Mouse (Mus musculus) CH12.LX (cell line): ENCODE measurements around the gene Dusp19. TPM values are rescaled to one million over a fixed set of nuclear protein-coding genes. Genes with fewer than 3 reads are reported as not detected.

Experiments used
- DNase-seq: peaks from one replicate; pipeline ENCODE4 v3.0.0-alpha.2; 2013; ENCODE audit errors: extremely low read depth
- H3K27ac ChIP-seq: 2 replicates; pipeline ENCODE4 v1.5.1; 2012; ENCODE audit warnings: low read depth, mild to moderate bottlenecking, control low read depth, moderate library complexity; ENCODE audit not compliant: insufficient read depth
- H3K27me3 ChIP-seq: replicated peaks from 2 replicates; pipeline ENCODE3; 2012; ENCODE audit warnings: inconsistent platforms
- H3K36me3 ChIP-seq, 2 experiments: replicated peaks in 1 of 2; 2 replicates each; pipeline versions ENCODE3 to v1.6.1; 2012; ENCODE audit warnings: inconsistent platforms in 1 of 2, low read length in 1 of 2, mild to moderate bottlenecking in 1 of 2, mixed read lengths in 1 of 2, moderate library complexity in 1 of 2; ENCODE audit not compliant: control insufficient read depth in 1 of 2, insufficient read depth in 1 of 2
- H3K4me1 ChIP-seq, 2 experiments: 2 replicates each; pipeline ENCODE4 v1.6.1; 2012; ENCODE audit warnings: inconsistent platforms in 1 of 2, moderate library complexity in 1 of 2; ENCODE audit not compliant: insufficient read depth in 2 of 2, control insufficient read depth in 1 of 2
- H3K4me2 ChIP-seq: 2 replicates; pipeline ENCODE4 v1.6.1; 2012; ENCODE audit warnings: low read depth, mild to moderate bottlenecking, control low read depth; ENCODE audit not compliant: poor library complexity, insufficient read depth, severe bottlenecking
- H3K4me3 ChIP-seq, 3 experiments: fragments of 150-350 bp in 1 of 3; sonication (generic) in 1 of 3; replicated peaks in 1 of 3; 2 replicates each; pipeline versions ENCODE3 to v1.5.1; 2011 to 2012; ENCODE audit warnings: low read depth in 2 of 3, low read length in 2 of 3, mild to moderate bottlenecking in 2 of 3, moderate library complexity in 2 of 3, control low read depth in 1 of 3, improper control_type of control experiment in 1 of 3, inconsistent platforms in 1 of 3, mixed read lengths in 1 of 3; ENCODE audit not compliant: poor library complexity in 1 of 3
- H3K79me2 ChIP-seq: replicated peaks from 2 replicates; pipeline ENCODE4 v1.6.1; 2012; ENCODE audit warnings: mild to moderate bottlenecking, moderate library complexity; ENCODE audit not compliant: control insufficient read depth, poor library complexity, insufficient read depth, severe bottlenecking; ENCODE audit errors: extremely low read depth
- H3K9ac ChIP-seq: 2 replicates; pipeline ENCODE4 v1.6.1; 2012; ENCODE audit warnings: low read depth, mild to moderate bottlenecking, control low read depth, moderate library complexity; ENCODE audit not compliant: insufficient read depth
- H3K9me3 ChIP-seq: replicated peaks from 2 replicates; pipeline ENCODE3; 2012; ENCODE audit warnings: low read length, inconsistent platforms, mixed read lengths
- BHLHE40 ChIP-seq: IDR thresholded peaks from 2 replicates; pipeline ENCODE4 v1.6.1; 2011; ENCODE audit warnings: mild to moderate bottlenecking, low read depth, low read length, improper control_type of control experiment
- CTCF ChIP-seq, 2 experiments: IDR thresholded peaks in 1 of 2; conservative IDR thresholded peaks in 1 of 2; 2 replicates each; pipeline ENCODE4 v1.5.1; 2011 to 2012; ENCODE audit warnings: low read depth in 2 of 2, low read length in 2 of 2, improper control_type of control experiment in 1 of 2, inconsistent platforms in 1 of 2, mild to moderate bottlenecking in 1 of 2, moderate library complexity in 1 of 2
- E2F4 ChIP-seq: IDR thresholded peaks from 2 replicates; pipeline ENCODE4 v1.6.1; 2011; ENCODE audit warnings: low read depth, low read length, improper control_type of control experiment; ENCODE audit not compliant: insufficient replicate concordance
- ELF1 ChIP-seq: IDR thresholded peaks from 2 replicates; pipeline ENCODE4 v1.6.1; 2014; ENCODE audit warnings: low read depth, mild to moderate bottlenecking, inconsistent platforms, low read length, improper control_type of control experiment
- GABPA ChIP-seq: IDR thresholded peaks from 2 replicates; pipeline ENCODE4 v1.6.1; 2012; ENCODE audit warnings: low read depth, low read length, improper control_type of control experiment, inconsistent platforms; ENCODE audit not compliant: insufficient replicate concordance
- HCFC1 ChIP-seq: IDR thresholded peaks from 2 replicates; pipeline ENCODE4 v1.6.1; 2012; ENCODE audit warnings: low read depth, mild to moderate bottlenecking, inconsistent platforms, low read length, improper control_type of control experiment
- IRF4 ChIP-seq: IDR thresholded peaks from 2 replicates; pipeline ENCODE4 v1.6.1; 2014; ENCODE audit warnings: low read depth, mild to moderate bottlenecking, inconsistent platforms, low read length, improper control_type of control experiment
- JUN ChIP-seq: IDR thresholded peaks from 2 replicates; pipeline ENCODE4 v1.6.1; 2011; ENCODE audit warnings: low read depth, mild to moderate bottlenecking, low read length, improper control_type of control experiment, moderate library complexity; ENCODE audit not compliant: insufficient read depth
- JUND ChIP-seq: conservative IDR thresholded peaks from 2 replicates; pipeline ENCODE4 v1.6.1; 2011; ENCODE audit warnings: low read depth, low read length, improper control_type of control experiment
- KAT2A ChIP-seq: IDR thresholded peaks from 2 replicates; pipeline ENCODE4 v1.6.1; 2012; ENCODE audit warnings: low read length, improper control_type of control experiment, inconsistent platforms; ENCODE audit not compliant: insufficient replicate concordance
- MAX ChIP-seq: IDR thresholded peaks from 2 replicates; pipeline ENCODE4 v1.6.1; 2011; ENCODE audit warnings: low read length, improper control_type of control experiment
- MAZ ChIP-seq: IDR thresholded peaks from 2 replicates; pipeline ENCODE4 v1.6.1; 2012; ENCODE audit warnings: low read depth, mild to moderate bottlenecking, inconsistent platforms, low read length, improper control_type of control experiment, moderate library complexity
- MEF2A ChIP-seq: IDR thresholded peaks from 2 replicates; pipeline ENCODE4 v1.6.1; 2014; ENCODE audit warnings: low read depth, mild to moderate bottlenecking, inconsistent platforms, low read length, improper control_type of control experiment, borderline replicate concordance
- MXI1 ChIP-seq: IDR thresholded peaks from 2 replicates; pipeline ENCODE4 v1.6.1; 2011; ENCODE audit warnings: mild to moderate bottlenecking, low read depth, low read length, improper control_type of control experiment
- MYC ChIP-seq: IDR thresholded peaks from 2 replicates; pipeline ENCODE4 v1.6.1; 2011; ENCODE audit warnings: low read depth, mild to moderate bottlenecking, improper control_type of control experiment, low read length
- NELFE ChIP-seq: IDR thresholded peaks from 2 replicates; pipeline ENCODE4 v1.6.1; 2011; ENCODE audit warnings: low read depth, low read length, improper control_type of control experiment
- NRF1 ChIP-seq: IDR thresholded peaks from 2 replicates; pipeline ENCODE4 v1.6.1; 2014; ENCODE audit warnings: low read depth, mild to moderate bottlenecking, inconsistent platforms, low read length, improper control_type of control experiment, moderate library complexity
- POLR2A ChIP-seq: IDR thresholded peaks from 2 replicates; pipeline ENCODE4 v1.6.1; 2011; ENCODE audit warnings: low read depth, mild to moderate bottlenecking, improper control_type of control experiment, low read length
- POLR2AphosphoS2 ChIP-seq: IDR thresholded peaks from 2 replicates; pipeline ENCODE4 v1.6.1; 2011; ENCODE audit warnings: low read depth, low read length, improper control_type of control experiment
- RCOR1 ChIP-seq: conservative IDR thresholded peaks from 2 replicates; pipeline ENCODE4 v1.6.1; 2012; ENCODE audit warnings: low read depth, mild to moderate bottlenecking, inconsistent platforms, low read length, improper control_type of control experiment
- SIN3A ChIP-seq: IDR thresholded peaks from 2 replicates; pipeline ENCODE4 v1.6.1; 2012; ENCODE audit warnings: low read length, improper control_type of control experiment, inconsistent platforms
- TBP ChIP-seq: conservative IDR thresholded peaks from 2 replicates; pipeline ENCODE4 v1.6.1; 2011; ENCODE audit warnings: low read depth, low read length, improper control_type of control experiment
- TCF12 ChIP-seq: IDR thresholded peaks from 2 replicates; pipeline ENCODE4 v1.6.1; 2014; ENCODE audit warnings: low read depth, mild to moderate bottlenecking, inconsistent platforms, low read length, improper control_type of control experiment
- UBTF ChIP-seq: IDR thresholded peaks from 2 replicates; pipeline ENCODE4 v1.6.1; 2012; ENCODE audit warnings: low read depth, mild to moderate bottlenecking, inconsistent platforms, low read length, improper control_type of control experiment, moderate library complexity
- USF2 ChIP-seq: conservative IDR thresholded peaks from 2 replicates; pipeline ENCODE4 v1.6.1; 2011; ENCODE audit warnings: low read depth, low read length, improper control_type of control experiment
- ZMIZ1 ChIP-seq: IDR thresholded peaks from 2 replicates; pipeline ENCODE4 v1.6.1; 2012; ENCODE audit warnings: low read depth, mild to moderate bottlenecking, inconsistent platforms, low read length, improper control_type of control experiment
- dilution Hi-C: fragments of 300-500 bp; cut with MboI; formaldehyde crosslinking; loops from 2 replicates; pipeline ENCODE4 v1.14.3; 2020; ENCODE audit warnings: low sequenced_read_pairs; ENCODE audit not compliant: extremely low pct_unique_long_range_greater_than_20kb, extremely low pct_ligation_motif_present
- in situ Hi-C: fragments of 300-500 bp; cut with MboI; formaldehyde crosslinking; loops from 3 replicates; pipeline ENCODE4 v1.14.3; 2019; ENCODE audit warnings: low sequenced_read_pairs, low pct_ligation_motif_present, low pct_unique_long_range_greater_than_20kb, mixed read lengths
- polyA plus RNA-seq: library from polyadenylated mRNA; unstranded; fragments of >175 nt; gene quantifications from 2 replicates; pipeline ENCODE4 v1.2.1, GENCODE M21; 2012; ENCODE audit warnings: low read depth; ENCODE audit not compliant: insufficient read length
- total RNA-seq, 2 experiments: library from RNA; depleted of rRNA; stranded (reverse); fragments of 300-350 nt in 1 of 2; fragments of >200 nt in 1 of 2; gene quantifications; 2 replicates each; pipeline ENCODE4 v1.2.3; 2012 to 2014

Dusp19 gene
- total and polyA plus RNA-seq, 3 experiments, result 19.0 to 27.3 (median 23.1) TPM

DNA sequence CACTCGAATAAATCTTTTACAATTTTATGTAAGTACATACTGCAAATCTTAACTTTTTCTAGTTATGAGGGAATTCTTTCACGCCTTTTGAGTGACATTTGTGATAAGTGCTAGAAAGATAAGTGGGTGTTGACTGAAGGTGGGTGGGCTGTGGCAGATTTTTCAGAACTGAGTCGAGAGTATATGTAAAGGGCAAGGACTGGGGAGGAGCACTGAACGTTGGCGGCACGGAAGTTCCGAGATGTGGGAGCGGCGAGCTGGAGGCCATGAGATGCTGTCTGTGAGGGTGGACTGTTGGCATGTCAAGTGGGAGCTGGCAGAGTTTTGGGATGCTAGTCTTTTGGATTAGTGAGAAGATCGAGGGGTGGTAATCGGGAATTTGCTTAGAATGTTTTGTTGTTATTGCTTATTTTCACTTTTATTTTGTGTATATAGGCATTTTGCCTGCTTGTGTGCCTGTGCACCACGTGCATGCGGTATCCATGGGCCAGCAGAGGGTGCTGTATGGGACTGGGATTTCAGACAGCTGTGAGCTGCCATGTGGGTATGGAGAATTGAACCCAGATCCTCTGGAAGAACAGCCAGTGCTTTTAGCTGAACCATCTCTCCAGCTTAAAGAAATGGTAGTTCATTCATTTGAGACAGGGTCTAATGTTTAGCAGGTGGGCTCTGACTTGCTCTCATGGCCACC lies 15.6 kb downstream of the Dusp19 start:
- Histone ChIP-seq H3K9me3 (no peaks in the 10 kb centered on the region), H3K4me2 (no peak overlapping the region), H3K27me3 (no peaks in the 10 kb centered on the region), H3K9ac (no peak overlapping the region), H3K4me1 (no peaks in the 10 kb centered on the region), H3K36me3 (peaks cover 5 to 27% of the 10 kb centered on the region in 2 experiments), H3K4me3 (no peak overlapping the region), H3K79me2 (no peaks in the 10 kb centered on the region), H3K27ac (no peak overlapping the region)
- in situ Hi-C loops (loop anchor here (25.0 kb wide), 1 partner anchor 295 kb away; no protein-coding TSS in a partner anchor), dilution Hi-C loops (no loop called here)
- no peak for TF ChIP-seq E2F4
- no peak for TF ChIP-seq JUND
- no peak for TF ChIP-seq POLR2AphosphoS2
- no peak for TF ChIP-seq MAZ
- no peak for TF ChIP-seq JUN
- DNase-seq, result no peak

DNA sequence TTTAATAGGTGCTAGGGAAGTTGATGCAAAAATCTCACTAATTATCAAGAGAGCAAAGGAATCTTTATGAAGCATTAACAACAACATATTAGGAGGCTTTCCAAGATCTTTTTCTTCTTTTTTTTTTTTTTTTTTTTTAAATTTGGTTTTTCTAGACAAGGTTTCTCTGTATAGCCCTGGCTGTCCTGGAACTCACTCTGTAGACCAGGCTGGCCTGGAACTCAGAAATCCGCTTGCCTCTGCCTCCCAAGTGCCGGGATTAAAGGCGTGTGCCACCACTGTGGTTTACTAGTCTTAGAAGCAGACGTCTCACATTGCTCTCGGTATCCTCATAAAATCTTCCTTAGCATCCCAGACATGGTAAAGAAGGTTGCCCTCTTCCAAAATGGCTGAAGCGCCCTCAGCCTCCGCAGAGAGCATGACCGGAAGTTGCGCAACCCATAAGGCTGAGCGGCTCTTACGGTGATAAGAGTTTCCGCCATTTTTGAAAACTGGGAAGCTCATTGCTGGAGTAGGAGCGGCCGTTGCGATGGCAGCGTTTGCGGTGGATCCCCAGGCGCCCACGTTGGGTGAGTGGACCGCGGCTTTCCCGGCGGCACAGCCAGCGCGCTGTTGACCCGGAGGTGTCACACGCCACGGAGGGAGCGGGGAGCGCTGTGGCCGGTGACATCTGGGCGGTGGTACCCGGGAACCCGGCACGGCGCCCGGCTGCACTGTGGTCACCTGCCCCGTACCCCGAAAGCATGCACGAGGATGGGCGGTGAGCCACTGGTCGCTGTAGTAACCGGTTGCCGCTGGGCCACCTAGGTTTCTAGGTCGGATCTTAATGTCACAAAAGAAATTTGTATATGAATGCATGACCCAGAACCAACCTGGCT lies 21.8 kb downstream of the Dusp19 start:
- Histone ChIP-seq H3K9ac (peak overlapping the region; percentile 97), H3K79me2 (peaks cover 25% of the 10 kb centered on the region), H3K27ac (peak overlapping the region; percentile 54), H3K4me1 (peaks cover 3 to 16% of the 10 kb centered on the region in 2 experiments; a peak in 3 of 4 replicates), H3K27me3 (no peaks in the 10 kb centered on the region)
- in situ Hi-C loops, result loop anchor here (25.0 kb wide), 1 partner anchor 301 kb away; no protein-coding TSS in a partner anchor
- peak; percentile 88 for DNase-seq
- dilution Hi-C loops, result no loop called here
- peak; percentile 38; the same call in 1 of the 2 replicates for TF ChIP-seq MAX
- TF ChIP-seq CTCF (conservative IDR thresholded peaks at IDR 0.05 in 1 of 2, IDR thresholded peaks at IDR 0.05 in 1 of 2; ENCODE audit: low read depth in 2 of 2, low read length in 2 of 2), result no peak
- TF ChIP-seq IRF4, result peak; percentile 10; the same call in 1 of the 2 replicates
- TF ChIP-seq RCOR1, result no peak
- TF ChIP-seq ELF1, result peak; percentile 87
- TF ChIP-seq JUND, result no peak
- 0 out of 2 replicates have a peak, but pooled peaks have one; percentile 3 for TF ChIP-seq BHLHE40
- peak; percentile 37; the same call in 1 of the 2 replicates for TF ChIP-seq GABPA
- TF ChIP-seq SIN3A, result peak; percentile 84
- TF ChIP-seq MEF2A, result 0 out of 2 replicates have a peak, but pooled peaks have one; percentile 21
- peak; percentile 90 for TF ChIP-seq HCFC1
- TF ChIP-seq USF2, result no peak
- peak; percentile 91; the same call in 1 of the 2 replicates for TF ChIP-seq KAT2A
- TF ChIP-seq TCF12, result peak; percentile 64
- TF ChIP-seq MYC, result no peak
- TF ChIP-seq TBP, result 0 out of 2 replicates have a peak, but pooled peaks have one; percentile 42
- peak; percentile 88 for TF ChIP-seq UBTF
- peak; percentile 62 for TF ChIP-seq NELFE
- peak; percentile 86 for TF ChIP-seq NRF1
- 0 out of 2 replicates have a peak, but pooled peaks have one; percentile 40 for TF ChIP-seq MXI1
- peak; percentile 79 for TF ChIP-seq POLR2A
- no peak; the same call in 1 of the 2 replicates for TF ChIP-seq ZMIZ1
- TF ChIP-seq, all 38 proteins: peak for 16
- peak overlapping the region; percentile 94 to 97 (median 95) for H3K4me3 ChIP-seq
- H3K4me2 ChIP-seq, result peak overlapping the region; percentile 53; the same call in 1 of the 2 replicates
- no peaks in the 10 kb centered on the region for H3K9me3 ChIP-seq
- H3K36me3 ChIP-seq, result peaks cover 2 to 17% of the 10 kb centered on the region in 2 experiments
